Mouse (Mus musculus) yolk sac, embryonic 10.5 days (tissue): ENCODE measurements at regions not wholly inside any gene's neighbourhood (a gene's known extent, or its start where the extent isn't known, plus 50 kb on each side); places are given as distances from the start of the nearest gene placed in this dataset.

ENCODE experiments used
- DNase-seq: peaks from one replicate; pipeline ENCODE4 v3.0.0-alpha.2; 2017; ENCODE audit warnings: low spot score

DNA sequence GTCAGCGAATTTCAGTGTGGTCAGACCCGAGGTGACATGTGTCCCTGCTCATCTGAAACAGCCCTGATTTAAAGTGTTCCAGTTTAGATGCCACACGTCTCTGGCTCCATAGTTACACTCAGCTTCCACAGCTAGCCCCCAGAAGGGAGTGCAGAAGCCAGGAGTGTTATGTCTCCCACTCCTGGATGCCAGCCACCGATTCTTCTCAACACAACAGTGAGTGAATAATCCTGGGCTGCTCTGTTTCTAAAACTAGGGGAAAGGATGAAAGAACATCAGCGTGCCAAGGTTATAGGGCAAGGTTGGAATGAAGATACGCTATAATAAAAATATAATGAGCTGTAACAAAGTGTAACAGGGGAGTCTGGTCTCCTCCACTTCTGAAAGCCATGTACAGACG lies 51.5 kb upstream of the Stmnd1 start:
- no peak for DNase-seq

DNA sequence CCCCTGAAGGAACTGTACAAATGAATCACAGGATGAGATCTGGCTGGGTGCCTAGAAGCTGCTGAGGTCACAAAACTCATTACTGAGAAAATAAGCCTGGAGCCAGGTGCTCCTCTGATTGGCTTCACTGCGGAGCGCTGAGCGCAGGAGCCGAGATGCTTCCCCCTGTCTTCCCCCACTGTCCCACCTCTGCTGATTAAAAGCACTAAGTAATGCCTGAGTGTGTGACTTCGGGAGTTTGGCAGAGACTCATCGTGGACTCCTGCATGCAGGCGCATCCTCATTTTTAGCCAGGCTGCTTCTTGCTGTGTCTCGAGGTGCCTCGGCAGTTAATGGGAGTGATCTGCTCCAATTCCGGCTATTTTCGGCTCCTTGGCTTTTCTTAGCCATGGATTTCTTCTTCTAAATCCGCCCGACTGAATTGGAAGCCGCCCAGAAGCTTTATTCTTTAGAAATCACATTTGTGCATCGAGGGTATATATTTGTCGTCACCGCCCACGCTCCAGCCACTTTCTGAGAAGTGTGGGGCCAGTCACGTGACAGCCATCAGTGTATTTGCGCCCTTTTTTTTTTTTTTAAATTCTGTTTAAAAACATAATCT lies 55.3 kb upstream of the Stmnd1 start:
- no peak for DNase-seq

GRCm38 (mm10) chr13:46216954-46217838 lies 56.3 kb upstream of the Stmnd1 start:
- DNase-seq = no peak

GRCm38 (mm10) chr13:46203551-46203950 lies 70.0 kb upstream of the Stmnd1 start:
- DNase-seq = no peak

GRCm38 (mm10) chr13:46202586-46202985 lies 70.9 kb upstream of the Stmnd1 start:
- DNase-seq = no peak

DNA sequence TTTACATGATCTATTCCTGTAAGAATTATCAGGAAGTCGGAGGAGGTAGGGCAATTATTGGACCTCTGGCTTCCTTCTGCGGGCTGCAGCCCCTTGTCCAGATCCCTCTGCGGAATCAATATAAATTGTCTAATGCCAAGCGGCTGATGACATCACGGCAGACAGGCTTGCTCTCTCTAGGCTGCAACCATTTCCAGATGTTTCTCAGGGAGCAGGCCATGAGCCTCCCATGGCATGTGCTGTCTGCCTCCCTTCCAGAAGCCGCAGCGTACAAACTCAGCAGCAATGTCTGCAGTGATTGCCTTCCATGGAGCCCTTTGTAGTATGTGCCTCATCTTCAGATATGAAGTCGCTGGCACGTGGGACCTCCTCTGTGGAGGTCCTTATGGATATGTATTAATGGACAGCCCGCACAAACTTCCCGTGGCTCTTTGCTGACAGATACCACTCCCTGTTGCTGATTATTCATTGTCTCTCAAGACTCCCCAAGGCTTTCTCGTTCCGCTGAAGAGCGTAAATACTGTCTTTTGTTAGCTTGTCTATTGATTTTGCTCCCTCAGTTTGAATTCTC lies 72.4 kb upstream of the Stmnd1 start:
- no peak for DNase-seq

DNA sequence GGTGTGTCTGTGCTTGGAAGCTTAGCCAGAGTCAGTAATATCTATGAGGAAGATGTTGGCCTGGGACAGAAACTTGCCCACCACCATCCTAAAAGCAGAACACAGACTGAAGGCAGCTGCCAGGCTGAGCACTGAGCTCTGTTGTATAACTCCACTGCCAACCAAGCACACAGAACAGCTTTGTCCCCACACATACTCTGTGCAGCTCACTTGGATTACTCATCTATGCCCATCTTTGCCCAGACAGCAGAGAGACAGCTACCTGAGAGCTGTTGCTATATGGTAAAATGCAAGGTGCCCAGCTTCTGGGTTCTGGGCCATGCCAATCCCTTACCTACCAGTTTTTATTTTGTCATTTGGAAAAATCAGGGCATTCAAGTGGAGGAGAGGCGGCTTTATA lies 80.4 kb upstream of the Stmnd1 start:
- no peak for DNase-seq

GRCm38 (mm10) chr13:46189726-46190125 lies 83.8 kb upstream of the Stmnd1 start:
- DNase-seq = no peak

GRCm38 (mm10) chr13:46182851-46183250 lies 90.7 kb upstream of the Stmnd1 start:
- DNase-seq = no peak

GRCm38 (mm10) chr13:46180606-46181133 lies 92.9 kb upstream of the Stmnd1 start:
- peak; percentile 3 for DNase-seq

GRCm38 (mm10) chr13:46179916-46180315 lies 93.6 kb upstream of the Stmnd1 start:
- DNase-seq = no peak

- DNase-seq = no peak
These were observed 100.4 kb upstream of the Stmnd1 start for GRCm38 (mm10) chr13:46173103-46173502.

DNA sequence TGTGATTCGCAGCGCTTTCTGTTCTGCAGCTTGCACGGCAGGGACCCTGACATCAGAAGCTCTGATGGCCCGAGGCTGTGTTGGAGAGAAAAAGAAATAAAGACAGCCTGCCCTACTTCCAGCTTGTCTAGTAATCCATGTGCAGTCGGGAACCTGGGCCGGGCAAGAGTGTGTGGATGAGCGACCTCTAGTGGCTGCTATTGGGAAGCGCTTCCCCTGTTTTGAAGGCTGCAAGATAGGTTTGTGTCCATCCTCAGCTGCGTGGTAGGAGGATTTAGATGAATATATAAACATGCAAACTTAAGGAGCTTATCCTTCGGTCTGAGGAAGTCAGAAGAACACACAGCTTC lies 111.5 kb upstream of the Stmnd1 start:
- peak; percentile 54 for DNase-seq

DNA sequence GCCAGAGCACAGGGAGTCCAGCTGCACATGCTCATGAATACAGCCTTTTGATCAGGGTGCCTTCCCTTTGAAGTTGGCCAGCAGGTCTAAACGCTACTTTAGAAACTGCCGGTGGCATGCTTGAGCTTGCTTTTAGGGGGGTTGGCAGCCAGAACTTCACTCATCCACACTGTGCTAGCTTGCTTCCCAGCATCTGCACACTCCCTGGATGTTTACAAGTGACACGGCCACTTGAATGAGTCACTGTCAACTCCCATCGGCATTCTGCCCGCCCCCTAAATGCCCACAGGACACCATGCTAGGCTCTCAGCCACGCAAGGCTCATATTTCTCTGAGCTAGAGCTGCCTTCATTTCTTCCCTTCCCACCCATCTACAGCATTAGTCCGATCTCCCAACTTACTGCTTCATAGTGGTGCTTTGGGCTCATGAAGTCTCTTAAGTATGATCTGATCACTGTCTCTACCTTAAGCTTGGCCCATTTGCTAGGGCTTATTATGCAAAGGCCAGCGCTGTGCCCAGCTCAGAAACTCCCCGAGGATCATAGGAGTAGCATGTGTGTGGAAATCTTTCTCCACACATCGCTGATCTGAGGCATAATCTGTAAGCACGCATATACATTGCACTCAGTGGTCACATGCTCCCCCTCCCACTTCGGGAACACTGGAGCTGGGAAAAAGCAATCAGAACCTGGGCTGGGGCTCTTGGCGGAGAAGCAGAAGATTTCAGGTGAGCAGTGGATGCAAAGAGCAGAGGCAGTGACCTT lies 112.1 kb upstream of the Stmnd1 start:
- no peak for DNase-seq

DNA sequence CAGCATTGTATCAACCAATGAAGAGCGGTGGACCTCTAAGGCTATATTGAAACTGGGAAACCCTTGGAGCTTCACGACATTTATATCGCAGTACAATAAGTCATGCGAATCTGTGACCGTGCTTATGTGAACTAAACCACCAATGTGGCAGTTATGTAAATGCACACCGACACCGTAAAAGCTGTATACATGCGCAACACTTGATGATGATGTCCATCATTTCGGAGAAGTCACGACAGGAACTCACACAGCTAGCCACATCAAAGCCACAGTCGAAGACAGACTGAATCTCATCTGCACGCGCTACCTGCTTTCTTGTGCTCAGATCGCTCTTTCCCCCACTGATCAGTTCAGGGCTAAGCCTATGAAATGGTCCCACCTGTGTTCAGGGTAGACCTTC lies 114.2 kb upstream of the Stmnd1 start:
- no peak for DNase-seq

- DNase-seq = no peak
These were observed 120.0 kb upstream of the Stmnd1 start for GRCm38 (mm10) chr13:46153282-46154260.

DNA sequence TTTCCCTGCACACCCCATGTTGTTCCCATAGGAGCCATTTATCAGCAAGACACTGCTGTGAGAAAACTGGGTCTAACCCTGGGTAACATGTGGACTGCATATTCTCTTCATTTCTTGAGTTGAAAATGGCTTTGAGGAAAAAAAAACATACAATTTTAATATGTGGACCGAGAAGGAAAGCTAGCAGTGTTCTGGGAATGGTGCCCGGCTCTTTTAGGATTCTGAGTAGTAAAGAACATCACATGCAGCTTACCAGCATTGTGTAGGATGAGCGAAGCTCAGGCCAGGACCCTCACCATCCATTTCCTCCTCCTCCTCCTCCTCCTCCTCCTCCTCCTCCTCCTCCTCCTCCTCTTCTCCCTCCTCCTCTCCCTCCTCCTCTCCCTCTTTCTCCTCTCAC lies 133.5 kb upstream of the Stmnd1 start:
- no peak for DNase-seq

GRCm38 (mm10) chr13:46139251-46139650 lies 134.3 kb upstream of the Stmnd1 start:
- DNase-seq = no peak

- DNase-seq = no peak
These were observed 138.1 kb upstream of the Stmnd1 start for GRCm38 (mm10) chr13:46135411-46135810.

- no peak for DNase-seq
These were observed 144.2 kb upstream of the Stmnd1 start for GRCm38 (mm10) chr13:46129236-46129855.

DNA sequence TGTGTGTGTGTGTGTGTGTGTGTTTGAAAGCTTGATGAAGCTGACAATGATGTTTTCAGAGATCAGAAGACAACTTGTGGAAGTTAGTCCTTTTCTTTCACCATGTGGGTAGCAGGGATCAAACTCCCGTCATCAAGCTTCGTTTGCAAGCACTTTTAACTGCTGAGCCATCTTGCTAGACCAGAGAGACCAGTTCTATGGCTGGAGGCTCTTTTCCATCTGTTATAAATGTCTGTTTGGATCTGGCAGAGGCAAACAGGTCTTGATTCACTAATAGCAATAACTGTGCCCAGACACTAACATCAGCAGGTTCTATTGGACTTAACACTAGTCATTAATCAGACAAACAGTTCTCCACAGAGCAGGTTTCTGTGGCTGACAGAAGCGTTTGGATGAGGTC lies 150.1 kb upstream of the Stmnd1 start:
- no peak for DNase-seq
